Mouse (Mus musculus) lung, embryonic 14.5 days (tissue): ENCODE measurements around the gene Dffb. TPM values are rescaled to one million over a fixed set of nuclear protein-coding genes. Genes with fewer than 3 reads are reported as not detected.

Source experiments
- ATAC-seq: fragments of 200-750 bp; cut with Nextera tagmentation; 2 replicates; pipeline ENCODE4 v1.8.0; 2017; ENCODE audit warnings: mild to moderate bottlenecking, moderate TSS enrichment, moderate library complexity; ENCODE audit not compliant: insufficient read depth
- DNase-seq: peaks from one replicate; pipeline ENCODE4 v3.0.0-alpha.2; 2015
- H3K27ac ChIP-seq: fragments of 300-500 bp; sonication (generic); 2 replicates; pipeline ENCODE4 v1.5.1; 2014; ENCODE audit warnings: low read depth, mild to moderate bottlenecking, moderate library complexity
- H3K27me3 ChIP-seq: fragments of 300-500 bp; sonication (generic); 2 replicates; pipeline ENCODE4 v1.6.1; 2014; ENCODE audit warnings: low read length, control low read depth; ENCODE audit not compliant: insufficient read depth
- H3K36me3 ChIP-seq: fragments of 300-500 bp; sonication (generic); 2 replicates; pipeline ENCODE4 v1.6.1; 2014; ENCODE audit warnings: control low read depth; ENCODE audit not compliant: insufficient read depth
- H3K4me1 ChIP-seq: fragments of 300-500 bp; sonication (generic); 2 replicates; pipeline ENCODE4 v1.6.1; 2014; ENCODE audit warnings: antibody characterized with exemption, control low read depth; ENCODE audit not compliant: insufficient read depth
- H3K4me2 ChIP-seq: fragments of 300-500 bp; sonication (generic); 2 replicates; pipeline ENCODE4 v1.6.1; 2014; ENCODE audit warnings: mild to moderate bottlenecking
- H3K4me3 ChIP-seq: fragments of 300-500 bp; sonication (generic); 2 replicates; pipeline ENCODE4 v1.5.1; 2014; ENCODE audit warnings: low read depth, low read length
- H3K9ac ChIP-seq: fragments of 300-500 bp; sonication (generic); 2 replicates; pipeline ENCODE4 v1.6.1; 2014
- H3K9me3 ChIP-seq: fragments of 300-500 bp; sonication (generic); 2 replicates; pipeline ENCODE4 v1.6.1; 2016; ENCODE audit warnings: low read depth, low read length, control low read depth
- CTCF ChIP-seq: IDR thresholded peaks from 2 replicates; pipeline ENCODE4 v1.5.1; 2016; ENCODE audit warnings: antibody characterized with exemption, low read depth
- WGBS: fragments of 180-500 bp; shearing (Covaris S2); extraction: QIAGEN DNeasy Blood & Tissue Kit; methylation state at CpG from one replicate; pipeline ENCODE4 v1.1.7; 2014; 5-methylcytosine and 5-hydroxymethylcytosine counted together
- polyA plus RNA-seq: library from polyadenylated mRNA; unstranded; fragments of >200 nt; fragmentation: Nextera tagmentation; extraction: Ambion mirVana; gene quantifications from 2 replicates; pipeline ENCODE4 v1.2.1, GENCODE M21; 2014

Gene Dffb
- polyA plus RNA-seq = 11.1 and 12.4 TPM in 2 replicates

- peaks cover 4% of the 10 kb centered on the region for H3K4me1 ChIP-seq
- H3K4me3 ChIP-seq = peak within 1 kb of the TSS; percentile 72
- WGBS = under 1% methylated on average over 68 of the region's 68 CpGs
- TF ChIP-seq CTCF = no peak
- peaks cover 23% of the 10 kb centered on the region for H3K36me3 ChIP-seq
- no peak within 1 kb of the TSS for H3K27ac ChIP-seq
- H3K27me3 ChIP-seq = no peaks in the 10 kb centered on the region
- H3K9ac ChIP-seq = peak within 1 kb of the TSS; percentile 66
- H3K4me2 ChIP-seq = peak within 1 kb of the TSS; percentile 73
- DNase-seq = peak; percentile 97
- ATAC-seq = peak; percentile 99
- no peaks in the 10 kb centered on the region for H3K9me3 ChIP-seq
Measured at GRCm38 (mm10) chr4:153974431-153975291, at the start of gene Dffb, which contains the start of gene Cep104. TSS of gene Dffb (minus strand) at chr4:153975126. TSS of gene Cep104 (plus strand) at chr4:153975194.

GRCm38 (mm10) chr4:154023754-154024601 is 49.1 kb upstream of the Dffb start:
- Histone ChIP-seq H3K4me1 (peaks cover 10% of the 10 kb centered on the region), H3K36me3 (peaks cover 36% of the 10 kb centered on the region), H3K4me2 (peak overlapping the region; percentile 74), H3K27me3 (peaks cover 3% of the 10 kb centered on the region; the same call in 1 of the 2 replicates), H3K4me3 (peak overlapping the region; percentile 42), H3K9ac (peak overlapping the region; percentile 16; the same call in 1 of the 2 replicates), H3K9me3 (no peaks in the 10 kb centered on the region), H3K27ac (peak overlapping the region; percentile 32; the same call in 1 of the 2 replicates)
- 9% methylated on average over 8 of the region's 8 CpGs for WGBS
- TF ChIP-seq CTCF = no peak
- DNase-seq = no peak
- peak; percentile 33 for ATAC-seq

GRCm38 (mm10) chr4:154022844-154023243 is 47.9 kb upstream of the Dffb start:
- Histone ChIP-seq H3K4me2 (peak overlapping the region; percentile 11; the same call in 1 of the 2 replicates), H3K36me3 (peaks cover 47% of the 10 kb centered on the region), H3K4me1 (peaks cover 10% of the 10 kb centered on the region), H3K4me3 (no peak overlapping the region), H3K9ac (no peak overlapping the region), H3K27ac (no peak overlapping the region), H3K9me3 (no peaks in the 10 kb centered on the region), H3K27me3 (peaks cover 3% of the 10 kb centered on the region; the same call in 1 of the 2 replicates)
- 23% methylated on average over 4 of the region's 4 CpGs for WGBS
- ATAC-seq (no peak), DNase-seq (no peak)
- TF ChIP-seq CTCF = no peak

- TF ChIP-seq CTCF = no peak
- peaks cover 10% of the 10 kb centered on the region for H3K4me1 ChIP-seq
- H3K27ac ChIP-seq = no peak overlapping the region
- H3K9me3 ChIP-seq = no peaks in the 10 kb centered on the region
- H3K36me3 ChIP-seq = peaks cover 51% of the 10 kb centered on the region
- DNase-seq = no peak
- H3K27me3 ChIP-seq = peaks cover 3% of the 10 kb centered on the region; the same call in 1 of the 2 replicates
- no peak overlapping the region for H3K4me2 ChIP-seq
- H3K4me3 ChIP-seq = no peak overlapping the region
- WGBS = 80% methylated on average over 4 of the region's 4 CpGs
- H3K9ac ChIP-seq = no peak overlapping the region
- no peak for ATAC-seq
Measured at GRCm38 (mm10) chr4:154022407-154022806, 47.5 kb upstream of the Dffb start.

- WGBS = 80% methylated on average over 9 of the region's 9 CpGs
- Histone ChIP-seq H3K27ac (no peak overlapping the region), H3K9ac (no peak overlapping the region), H3K36me3 (peaks cover 60% of the 10 kb centered on the region), H3K4me2 (no peak overlapping the region), H3K27me3 (peaks cover 2% of the 10 kb centered on the region; the same call in 1 of the 2 replicates), H3K9me3 (no peaks in the 10 kb centered on the region), H3K4me1 (peaks cover 10% of the 10 kb centered on the region), H3K4me3 (no peak overlapping the region)
- no peak for TF ChIP-seq CTCF
- ATAC-seq (no peak), DNase-seq (no peak)
Measured at GRCm38 (mm10) chr4:154021432-154021831, 46.5 kb upstream of the Dffb start.

- TF ChIP-seq CTCF = peak; percentile 66
- peaks cover 79% of the 10 kb centered on the region for H3K36me3 ChIP-seq
- H3K4me3 ChIP-seq = no peak overlapping the region
- H3K4me2 ChIP-seq = no peak overlapping the region
- H3K9ac ChIP-seq = no peak overlapping the region
- DNase-seq (peak; percentile 45), ATAC-seq (no peak)
- no peaks in the 10 kb centered on the region for H3K27me3 ChIP-seq
- H3K4me1 ChIP-seq = no peaks in the 10 kb centered on the region
- 70% methylated on average over 7 of the region's 7 CpGs for WGBS
- no peaks in the 10 kb centered on the region for H3K9me3 ChIP-seq
- no peak overlapping the region for H3K27ac ChIP-seq
Measured at GRCm38 (mm10) chr4:154019571-154019970, 44.6 kb upstream of the Dffb start.
